Mouse (Mus musculus) lung, postnatal 25 days (tissue): ENCODE data around the gene Cadps.

ENCODE experiments used
- DNase-seq: peaks from one replicate; pipeline ENCODE4 v3.0.0; 2022; ENCODE audit warnings: low spot score

The Cadps gene

GRCm38 (mm10) chr14:12822491-12823219, at the start of gene Cadps:
TSS of gene Cadps (minus strand) at chr14:12823079.
- no peak for DNase-seq

GRCm38 (mm10) chr14:12869605-12870004, 46.7 kb upstream of the Cadps start:
- DNase-seq, result no peak

GRCm38 (mm10) chr14:12865258-12865657, 42.4 kb upstream of the Cadps start:
- no peak for DNase-seq

- no peak for DNase-seq
Measured at GRCm38 (mm10) chr14:12843860-12844259, 21.0 kb upstream of the Cadps start.

GRCm38 (mm10) chr14:12839471-12839870, 16.6 kb upstream of the Cadps start:
- DNase-seq, result no peak

GRCm38 (mm10) chr14:12838949-12839348, 16.1 kb upstream of the Cadps start:
- DNase-seq, result no peak

GRCm38 (mm10) chr14:12838323-12838722, 15.4 kb upstream of the Cadps start:
- no peak for DNase-seq

GRCm38 (mm10) chr14:12837902-12838301, 15.0 kb upstream of the Cadps start:
- DNase-seq, result no peak

GRCm38 (mm10) chr14:12823781-12824180, 902 bp upstream of the Cadps start:
- no peak for DNase-seq

- DNase-seq, result no peak
Measured at GRCm38 (mm10) chr14:12821831-12822490, 918 bp downstream of the Cadps start.

- DNase-seq, result no peak
Measured at GRCm38 (mm10) chr14:12821156-12821813, 1.6 kb downstream of the Cadps start.

GRCm38 (mm10) chr14:12820149-12820548, 2.7 kb downstream of the Cadps start:
- no peak for DNase-seq

- no peak for DNase-seq
Measured at GRCm38 (mm10) chr14:12818442-12818841, 4.4 kb downstream of the Cadps start.

GRCm38 (mm10) chr14:12812072-12812471, 10.8 kb downstream of the Cadps start:
- DNase-seq, result no peak

- DNase-seq, result no peak
Measured at GRCm38 (mm10) chr14:12802995-12803394, 19.9 kb downstream of the Cadps start.

- DNase-seq, result no peak
Measured at GRCm38 (mm10) chr14:12801100-12801499, 21.8 kb downstream of the Cadps start.

- no peak for DNase-seq
Measured at GRCm38 (mm10) chr14:12798926-12799325, 24.0 kb downstream of the Cadps start.

GRCm38 (mm10) chr14:12784296-12784695, 38.6 kb downstream of the Cadps start:
- no peak for DNase-seq

- no peak for DNase-seq
Measured at GRCm38 (mm10) chr14:12780016-12780415, 42.9 kb downstream of the Cadps start.

GRCm38 (mm10) chr14:12777990-12778389, 44.9 kb downstream of the Cadps start:
- no peak for DNase-seq

GRCm38 (mm10) chr14:12768870-12769269, 54.0 kb downstream of the Cadps start:
- no peak for DNase-seq

GRCm38 (mm10) chr14:12753237-12753636, 69.6 kb downstream of the Cadps start:
- DNase-seq, result no peak

- DNase-seq, result no peak
Measured at GRCm38 (mm10) chr14:12751821-12752220, 71.1 kb downstream of the Cadps start.
